Mouse (Mus musculus): ENCODE results near the gene Ppp1ca.
A peak's percentile ranks its signal among the peaks of the same experiment; 100 is the strongest.

Ppp1ca gene

DNA sequence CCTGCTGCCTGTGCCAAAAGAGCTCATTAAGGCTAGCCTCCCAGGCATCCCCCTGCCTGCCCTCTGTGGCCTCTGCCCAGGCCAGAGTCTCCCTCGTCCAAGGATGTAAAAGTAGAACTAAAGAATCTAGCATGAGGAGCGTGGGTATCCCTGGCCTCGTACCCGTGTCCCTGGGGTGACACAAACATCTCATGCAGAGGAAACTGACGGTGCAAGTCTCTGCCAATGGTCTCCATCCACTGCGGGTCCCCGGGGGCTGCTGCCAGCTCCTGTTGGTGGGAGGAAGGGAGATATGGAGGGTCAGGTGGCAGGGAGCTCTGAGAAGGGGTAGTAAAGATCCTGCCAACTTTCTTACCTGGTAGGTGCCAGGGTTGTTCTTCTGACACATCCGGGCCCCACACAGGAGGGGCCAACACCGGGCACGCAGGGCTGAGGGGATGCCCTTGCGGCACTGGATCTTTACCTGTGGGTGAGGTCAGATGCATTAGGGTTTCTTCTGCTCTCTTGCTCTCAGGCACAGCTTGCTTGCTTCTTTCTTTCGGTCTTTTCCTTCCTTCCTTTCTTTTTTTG is 2.7 kb upstream of the Ppp1ca start:
- no peak for DNase-seq

GRCm38 (mm10) chr19:4190831-4191334 is 982 bp upstream of the Ppp1ca start, which contains the start of gene Tbc1d10c:
Gene Tbc1d10c (minus strand): TSS chr19:4191284.
- no peak for DNase-seq

DNA sequence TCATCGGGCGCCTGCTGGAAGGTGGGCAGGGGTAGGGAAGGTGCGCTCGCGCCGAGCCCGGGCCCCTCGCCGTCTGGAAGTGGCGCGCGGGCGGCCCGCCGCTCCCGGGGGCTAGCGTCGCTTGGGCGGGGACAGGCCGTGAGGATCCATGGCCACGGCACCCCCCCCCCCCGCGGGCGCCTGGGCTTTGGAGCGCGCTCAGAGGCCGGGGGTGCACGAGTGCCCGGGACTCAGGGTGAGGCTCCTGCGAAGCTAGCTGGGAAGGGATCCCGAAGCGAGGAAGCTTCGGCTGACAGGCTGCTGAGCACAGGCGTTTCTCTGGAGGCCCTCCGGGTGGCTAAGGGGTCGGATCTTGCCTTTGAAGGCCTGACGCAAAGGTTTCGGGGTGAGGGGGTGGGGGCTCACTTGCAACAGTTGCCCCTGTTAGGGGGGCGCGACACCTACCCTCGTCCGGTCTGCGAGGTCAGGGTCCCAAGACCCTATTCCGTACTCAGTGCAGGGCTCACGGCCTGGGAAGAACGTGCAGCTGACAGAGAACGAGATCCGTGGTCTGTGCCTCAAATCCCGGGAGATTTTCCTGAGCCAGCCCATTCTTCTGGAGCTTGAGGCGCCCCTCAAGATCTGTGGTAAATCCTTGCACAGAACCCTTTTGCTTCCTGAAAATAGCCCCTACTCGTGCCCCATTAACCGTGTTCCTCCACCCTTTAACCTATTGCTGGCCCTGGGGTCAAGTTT is 553 bp downstream of the Ppp1ca start:
- no peak for DNase-seq

GRCm38 (mm10) chr19:4193129-4193528 is 1.3 kb downstream of the Ppp1ca start:
- DNase-seq: no peak

GRCm38 (mm10) chr19:4194021-4194724 is 2.3 kb downstream of the Ppp1ca start:
- no peak for DNase-seq

- no peak for DNase-seq
These were observed 3.1 kb downstream of the Ppp1ca start for GRCm38 (mm10) chr19:4194776-4195650.

- no peak for DNase-seq
These were observed 4.2 kb downstream of the Ppp1ca start for GRCm38 (mm10) chr19:4196048-4196447.

GRCm38 (mm10) chr19:4196548-4196947 is 4.7 kb downstream of the Ppp1ca start:
- DNase-seq: no peak

GRCm38 (mm10) chr19:4197180-4197579 is 5.3 kb downstream of the Ppp1ca start:
- no peak for DNase-seq

- peak; percentile 96 for DNase-seq
These were observed 9.5 kb downstream of the Ppp1ca start, which contains the start of gene Rad9a for GRCm38 (mm10) chr19:4201291-4201909. Gene Rad9a (minus strand): TSS chr19:4201662.

DNA sequence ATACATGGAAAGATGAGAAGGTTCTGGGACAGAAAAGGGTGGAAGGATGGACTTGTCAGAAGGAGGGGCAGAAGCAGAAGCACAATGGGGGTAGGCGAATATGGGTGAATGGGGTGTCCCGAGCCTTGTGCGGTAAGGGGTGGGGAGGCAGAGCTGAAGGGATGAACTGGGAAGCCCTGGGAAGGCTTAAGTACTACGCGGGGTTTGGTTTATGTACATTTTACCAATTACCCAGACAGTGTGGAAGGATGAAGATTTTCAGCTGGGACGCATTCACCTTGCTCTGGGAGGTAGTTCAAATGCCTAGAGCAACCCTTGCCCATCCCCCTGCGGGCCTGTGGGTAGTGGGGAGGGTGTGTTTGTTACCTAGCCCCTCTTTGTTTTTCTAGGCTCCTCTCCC is 10.3 kb downstream of the Ppp1ca start:
- DNase-seq: no peak

DNA sequence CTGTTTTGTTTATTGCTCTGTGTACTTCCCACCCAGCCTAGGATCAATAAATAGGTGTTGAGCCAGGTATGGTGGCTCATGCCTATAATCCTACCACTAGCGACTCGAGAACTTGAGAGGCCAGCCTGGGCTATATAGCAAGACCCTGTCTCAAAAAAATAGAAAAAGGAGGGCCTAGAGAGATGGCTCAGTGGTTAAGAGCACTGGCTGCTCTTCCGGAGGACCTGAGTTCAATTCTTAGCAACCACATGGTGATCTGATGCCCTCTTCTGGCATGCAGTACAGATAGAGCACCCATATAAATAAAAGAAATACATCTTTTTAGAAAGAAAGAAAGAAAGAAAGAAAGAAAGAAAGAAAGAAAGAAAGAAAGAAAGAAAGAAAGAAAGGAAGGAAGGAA is 11.3 kb downstream of the Ppp1ca start:
- no peak for DNase-seq

- DNase-seq: no peak
These were observed 11.9 kb downstream of the Ppp1ca start for GRCm38 (mm10) chr19:4203604-4204326.

- DNase-seq: no peak
These were observed 13.0 kb downstream of the Ppp1ca start for GRCm38 (mm10) chr19:4204889-4205288.

DNA sequence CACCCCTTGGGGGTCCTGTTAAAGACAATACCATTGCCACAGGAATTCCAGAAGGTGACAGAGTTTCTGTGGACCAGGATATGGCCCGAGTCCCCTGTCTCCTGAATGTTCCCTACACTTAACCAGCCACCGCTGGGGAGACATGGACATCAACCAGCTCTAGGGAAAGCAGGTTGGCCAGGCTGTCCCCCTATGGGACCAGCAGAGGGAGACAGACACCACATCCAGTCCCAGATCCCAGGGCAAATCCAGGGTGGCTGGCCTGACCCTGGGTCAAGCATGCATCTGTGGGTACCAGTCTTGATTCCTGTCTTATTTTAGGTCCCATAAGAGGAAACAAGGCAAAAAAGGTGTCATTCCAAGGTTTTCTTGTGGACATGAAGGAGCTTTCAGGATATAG is 15.1 kb downstream of the Ppp1ca start:
- DNase-seq: peak; percentile 84

DNA sequence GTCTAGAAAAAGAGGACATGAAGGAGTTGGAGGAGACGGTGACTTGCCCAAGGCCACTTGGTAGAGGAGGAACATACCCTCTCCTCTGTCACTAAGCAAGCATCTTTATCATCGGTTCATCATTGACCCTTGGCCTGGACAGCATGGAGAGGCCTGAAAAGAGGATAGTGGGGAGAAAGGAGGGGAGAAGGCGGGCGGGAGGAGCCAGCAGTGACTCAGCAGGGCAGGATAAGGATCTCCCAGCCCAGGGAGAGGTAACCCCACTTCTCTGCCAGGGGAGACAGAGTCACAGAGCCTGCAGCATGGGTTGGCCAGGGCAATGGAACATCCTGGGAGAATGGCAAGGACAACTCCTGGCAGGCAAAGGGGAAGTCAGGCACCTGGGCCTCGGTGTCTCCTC is 16.7 kb downstream of the Ppp1ca start:
- DNase-seq: no peak

- DNase-seq: no peak
These were observed 20.2 kb downstream of the Ppp1ca start for GRCm38 (mm10) chr19:4211891-4212588.

- peak; percentile 69 for DNase-seq
These were observed 21.7 kb downstream of the Ppp1ca start for GRCm38 (mm10) chr19:4213524-4213974.

DNA sequence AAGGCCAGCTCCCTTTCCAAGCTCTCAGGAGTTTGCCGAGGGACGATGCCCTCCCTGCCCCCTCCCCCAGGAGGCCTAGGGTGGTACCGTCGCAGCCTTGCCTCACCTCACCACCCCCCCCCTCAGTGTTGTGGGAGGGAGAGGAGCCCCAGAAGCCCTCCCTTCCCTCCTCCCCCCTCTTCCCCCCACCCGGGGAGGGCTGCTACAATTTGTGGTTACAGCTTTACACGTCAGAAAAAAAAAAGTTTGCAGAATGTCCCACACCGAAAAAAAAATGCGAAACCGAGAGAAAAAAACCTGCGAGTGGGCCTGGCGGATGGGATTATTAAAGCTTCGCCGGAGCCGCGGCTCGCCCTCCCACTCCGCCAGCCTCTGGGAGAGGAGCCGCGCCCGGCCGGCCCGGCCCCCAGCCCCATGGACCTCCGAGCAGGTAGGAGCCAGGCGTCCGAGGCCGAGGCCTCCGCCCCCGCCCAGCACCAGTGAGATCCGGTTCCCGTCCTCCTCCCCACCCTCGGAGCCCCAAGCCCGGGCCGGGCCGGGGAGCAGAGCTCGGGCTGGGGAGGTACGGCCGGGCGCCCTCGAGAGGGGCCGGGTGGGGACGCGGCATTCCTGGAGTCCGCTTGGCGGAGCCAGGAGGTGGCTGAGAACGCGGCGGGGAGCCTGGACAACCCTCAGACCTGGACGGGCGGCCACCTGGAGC is 22.4 kb downstream of the Ppp1ca start, which contains the start of the genes Clcf1 and AC109138.7:
TSS of gene Clcf1 (plus strand) at position 168 of the 700 bp plus-strand sequence.
TSS of gene AC109138.7 (plus strand) at position 287 of the 700 bp plus-strand sequence.
- DNase-seq: peak; percentile 63

Measured in kidney, adult 18-20 months (tissue).